Mouse (Mus musculus): ENCODE data around the gene D130043K22Rik. TPM values are rescaled to one million over a fixed set of nuclear protein-coding genes. Genes with fewer than 3 reads are reported as not detected.

Gene D130043K22Rik
- not detected in 2 replicates for total RNA-seq (2015)
- not detected in 2 replicates for total RNA-seq (2017)

DNA sequence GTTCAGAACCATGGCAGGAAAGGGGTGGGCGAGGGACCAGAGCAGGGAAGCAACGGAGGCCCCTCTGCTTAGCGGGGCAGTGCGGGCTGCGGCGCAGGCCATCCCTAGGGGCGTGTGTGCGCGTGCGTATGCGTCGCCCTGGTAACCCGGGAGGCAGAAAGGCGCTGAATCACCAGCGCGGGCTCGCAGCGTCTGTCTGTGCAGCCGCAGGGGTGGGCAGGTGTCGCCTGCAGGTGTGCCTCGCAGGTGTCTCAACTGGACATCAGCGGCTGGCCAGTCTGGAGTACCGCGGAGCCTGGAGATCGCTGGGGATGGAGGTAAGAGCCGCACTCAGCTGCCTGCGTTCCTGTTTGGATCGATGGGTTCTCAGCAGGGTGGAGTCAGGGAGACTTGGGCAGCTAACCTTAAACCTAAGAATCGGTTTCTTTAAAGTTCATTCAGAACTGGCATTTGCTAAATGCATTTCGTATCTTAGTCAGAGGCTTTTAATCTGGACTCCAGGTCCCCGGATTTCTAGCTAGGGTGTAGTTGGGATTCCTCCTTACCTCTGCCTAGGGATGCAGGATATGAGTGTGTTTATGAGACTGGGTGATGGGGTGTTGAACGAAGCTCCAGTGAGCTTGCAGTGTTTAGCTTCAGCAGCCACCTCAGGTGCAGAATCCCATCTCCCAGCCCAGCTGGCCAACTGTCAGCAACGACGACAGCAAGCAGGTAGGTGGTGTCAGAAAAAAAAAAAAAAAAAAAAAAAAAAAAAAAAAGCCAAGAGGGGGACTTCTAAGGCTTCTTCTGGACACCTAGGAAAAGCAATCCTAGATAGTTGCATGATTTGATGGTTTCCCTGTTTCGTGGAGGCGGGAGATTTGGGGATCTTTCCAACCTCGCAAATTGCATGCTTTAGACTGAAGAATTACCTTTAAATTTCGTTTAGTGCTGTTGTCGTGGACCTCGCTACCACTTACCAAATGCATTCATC is at the start of gene D130043K22Rik:
Gene D130043K22Rik, plus strand, starts transcription at position 153 of the 973 bp plus-strand sequence.
- no peak for ATAC-seq (ENCODE audit: poor library complexity, severe bottlenecking)

GRCm38 (mm10) chr13:24798686-24799085 is 46.2 kb upstream of the D130043K22Rik start:
- ATAC-seq (ENCODE audit: poor library complexity, severe bottlenecking), result no peak

- no peak for ATAC-seq (ENCODE audit: poor library complexity, severe bottlenecking)
Observed at GRCm38 (mm10) chr13:24799378-24799777, 45.6 kb upstream of the D130043K22Rik start.

DNA sequence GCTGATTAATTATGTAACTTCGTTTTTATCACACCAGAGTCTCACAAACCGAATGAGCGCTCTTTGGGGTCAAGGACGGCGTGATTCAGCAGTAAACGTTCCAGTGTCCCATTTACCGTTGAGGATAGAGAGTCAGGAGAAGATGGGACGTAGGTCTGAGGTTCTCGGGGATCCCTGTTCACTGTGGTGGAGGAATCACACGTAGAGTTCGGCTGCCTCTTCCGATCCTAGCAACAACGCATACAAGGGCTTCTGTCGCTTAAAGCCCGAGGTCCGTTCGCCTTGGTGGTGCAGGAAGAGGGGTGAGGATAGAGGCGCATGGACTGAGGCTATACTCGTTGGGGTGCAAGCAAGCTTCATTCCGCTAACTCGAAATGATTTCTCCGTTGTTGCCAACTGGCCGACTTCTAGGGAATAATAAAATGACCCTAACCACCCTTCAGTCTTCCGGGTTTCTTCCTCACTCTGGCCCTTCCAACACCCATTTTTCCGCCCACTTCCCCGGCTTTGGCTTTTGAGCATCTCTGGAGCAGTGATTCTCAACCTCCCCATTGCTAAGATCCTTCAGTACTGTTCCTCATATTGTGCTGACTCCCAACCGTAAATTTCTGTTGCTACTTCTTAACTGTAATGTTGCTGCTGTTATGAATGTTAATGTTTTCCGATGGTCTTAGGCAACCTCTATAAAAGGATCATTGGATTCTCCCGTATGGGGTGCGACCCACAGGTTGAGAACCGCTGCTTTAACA is 44.8 kb upstream of the D130043K22Rik start:
- ATAC-seq (ENCODE audit: poor library complexity, severe bottlenecking), result peak; percentile 1; the same call in 1 of the 2 replicates

- ATAC-seq (ENCODE audit: poor library complexity, severe bottlenecking), result peak; percentile 82
Observed at GRCm38 (mm10) chr13:24800674-24801307, 44.1 kb upstream of the D130043K22Rik start.

DNA sequence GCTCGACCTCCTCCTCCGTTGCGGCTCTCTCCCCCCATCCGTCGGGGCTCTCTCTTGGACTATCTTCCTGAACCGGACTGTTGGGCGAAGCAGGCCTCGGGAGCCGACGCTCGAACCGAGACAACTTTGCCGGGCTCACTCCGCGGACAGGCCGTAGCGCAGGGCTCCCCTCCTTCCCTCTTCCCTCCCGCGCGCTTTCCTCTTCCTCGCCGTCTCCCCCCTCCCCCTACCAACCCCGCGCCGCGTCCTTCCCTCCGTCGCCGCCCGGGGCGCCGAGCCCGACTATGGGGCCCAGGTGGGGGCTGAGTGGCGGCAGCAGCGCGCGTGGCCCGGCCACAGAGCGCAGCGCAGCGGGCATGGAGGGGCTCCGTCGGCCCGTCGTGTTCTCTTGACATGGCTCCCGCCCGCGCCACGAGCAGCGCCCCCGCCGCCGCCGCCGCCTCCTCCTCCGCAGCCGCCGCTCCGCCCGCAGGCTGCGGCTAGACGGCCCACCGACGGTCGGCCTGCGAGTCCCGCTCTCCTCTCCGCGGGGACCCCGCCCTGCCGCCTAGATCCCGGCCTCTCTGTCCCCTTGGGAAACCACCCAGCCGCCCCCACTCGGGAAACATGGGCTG is 43.5 kb upstream of the D130043K22Rik start, which contains the start of gene BC005537:
Gene BC005537, plus strand, starts transcription at position 350 of the 614 bp plus-strand sequence.
- peak; percentile 58 for ATAC-seq (ENCODE audit: poor library complexity, severe bottlenecking)

DNA sequence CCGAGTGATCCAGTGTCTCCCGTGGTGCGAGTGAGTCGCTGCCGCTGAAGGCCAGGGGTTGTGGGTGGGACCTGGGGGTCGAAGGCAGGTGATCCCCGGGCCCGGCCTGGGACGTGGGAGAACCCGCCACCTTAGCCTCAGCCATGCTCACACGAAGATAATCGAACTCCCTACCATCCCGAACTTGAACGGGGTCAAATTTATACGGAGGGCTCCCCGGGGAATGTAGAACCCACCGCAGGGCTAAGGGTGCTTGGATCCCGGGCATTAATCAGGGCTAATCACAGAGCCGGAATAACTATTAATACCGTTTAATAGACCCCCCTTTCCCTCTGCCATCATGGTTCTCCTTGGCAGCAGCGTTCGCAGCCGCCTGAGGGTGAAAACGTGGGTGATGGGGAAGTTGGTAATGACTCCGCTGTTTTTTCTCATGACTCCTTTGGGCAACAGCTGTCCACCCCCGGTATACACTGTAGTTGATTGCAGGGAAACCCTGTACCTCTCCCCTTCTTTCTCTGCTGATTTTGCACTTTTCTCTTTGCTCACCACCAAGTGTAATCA is 42.7 kb upstream of the D130043K22Rik start:
- peak; percentile 39 for ATAC-seq (ENCODE audit: poor library complexity, severe bottlenecking)

- no peak for ATAC-seq (ENCODE audit: poor library complexity, severe bottlenecking)
Observed at GRCm38 (mm10) chr13:24803196-24803595, 41.7 kb upstream of the D130043K22Rik start.

GRCm38 (mm10) chr13:24806079-24806478 is 38.9 kb upstream of the D130043K22Rik start:
- no peak for ATAC-seq (ENCODE audit: poor library complexity, severe bottlenecking)

DNA sequence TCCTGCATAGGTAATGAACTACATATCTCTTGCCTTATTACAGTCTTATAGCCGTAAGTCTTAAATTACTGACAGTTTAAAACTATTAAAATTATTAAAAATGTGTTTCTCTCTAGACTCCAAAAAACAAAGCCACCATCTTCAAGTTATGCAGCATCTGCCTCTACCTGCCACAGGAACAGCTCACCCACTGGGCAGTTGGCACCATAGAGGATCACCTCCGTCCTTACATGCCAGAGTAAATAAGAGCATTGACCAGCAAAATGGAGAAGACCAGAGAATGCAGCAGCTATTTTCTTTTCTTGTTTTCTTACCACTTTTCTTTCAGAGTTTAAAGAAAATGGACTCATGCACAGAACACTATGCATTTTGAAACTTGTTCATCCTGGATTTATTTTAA is 32.4 kb upstream of the D130043K22Rik start:
- ATAC-seq (ENCODE audit: poor library complexity, severe bottlenecking), result no peak

DNA sequence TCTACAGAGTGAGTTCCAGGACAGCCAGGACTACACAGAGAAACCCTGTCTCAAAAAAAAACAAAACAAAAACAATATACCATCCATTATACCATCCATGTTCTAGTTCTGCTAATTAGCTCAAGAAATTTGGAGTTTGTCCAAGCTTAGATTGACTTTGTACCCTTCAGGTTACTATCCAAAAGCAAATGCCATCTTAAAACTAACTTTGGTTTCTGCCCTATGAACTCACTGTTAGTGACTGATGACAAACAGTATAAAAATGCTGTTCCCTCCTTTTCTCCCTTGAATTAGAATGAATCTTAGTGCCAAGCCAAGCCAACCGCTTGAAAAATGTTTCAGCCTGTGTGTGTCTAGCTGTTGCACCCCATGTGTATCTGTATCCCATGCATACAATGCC is 30.3 kb upstream of the D130043K22Rik start:
- no peak for ATAC-seq (ENCODE audit: poor library complexity, severe bottlenecking)

DNA sequence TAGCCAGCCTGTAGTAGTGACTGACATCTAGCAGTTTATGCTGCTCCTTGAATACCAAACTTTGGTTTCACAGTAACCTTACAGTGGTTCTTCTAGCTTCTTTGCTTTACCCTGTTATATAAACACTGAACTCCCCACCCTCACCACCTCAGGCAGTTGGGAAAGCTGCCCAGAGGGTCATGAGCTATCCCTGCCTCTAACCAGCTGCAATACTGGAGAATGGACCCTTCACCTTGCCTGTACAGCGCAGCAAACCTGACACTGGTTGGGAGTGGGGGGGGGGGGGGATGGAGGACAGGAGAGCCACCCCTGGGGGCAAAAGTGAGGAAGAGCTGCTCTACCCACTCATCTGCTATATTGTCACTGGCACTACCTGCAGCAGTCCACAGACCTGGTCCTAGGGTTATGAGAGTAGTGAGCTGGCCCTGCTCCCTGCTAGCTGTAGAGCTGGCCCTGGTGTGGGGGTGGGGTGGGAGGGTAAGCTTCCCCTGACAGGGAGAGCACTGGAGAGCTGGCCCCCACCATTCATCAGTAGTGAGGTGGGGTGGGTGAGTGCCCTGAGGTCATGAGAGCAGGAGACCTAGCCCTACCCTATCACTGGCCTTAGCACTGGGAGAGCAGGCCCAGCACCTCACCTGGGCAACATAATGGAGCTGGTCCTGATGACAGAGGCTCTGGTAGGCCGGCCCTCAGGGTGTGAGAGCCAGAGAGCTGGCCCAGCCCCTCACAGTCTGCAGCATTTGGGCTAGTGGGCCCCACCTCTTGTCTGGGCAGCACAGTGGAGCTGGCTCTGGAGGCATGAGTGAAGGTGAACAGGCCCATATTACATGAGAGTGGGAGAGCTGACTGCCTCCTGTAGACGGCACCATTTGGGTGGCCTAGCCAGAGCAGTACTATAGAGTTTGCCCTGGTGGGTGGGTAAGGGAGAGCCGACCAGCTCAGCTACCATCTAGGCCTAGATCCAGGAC is 28.5 kb upstream of the D130043K22Rik start:
- ATAC-seq (ENCODE audit: poor library complexity, severe bottlenecking), result peak; percentile 12; the same call in 1 of the 2 replicates

DNA sequence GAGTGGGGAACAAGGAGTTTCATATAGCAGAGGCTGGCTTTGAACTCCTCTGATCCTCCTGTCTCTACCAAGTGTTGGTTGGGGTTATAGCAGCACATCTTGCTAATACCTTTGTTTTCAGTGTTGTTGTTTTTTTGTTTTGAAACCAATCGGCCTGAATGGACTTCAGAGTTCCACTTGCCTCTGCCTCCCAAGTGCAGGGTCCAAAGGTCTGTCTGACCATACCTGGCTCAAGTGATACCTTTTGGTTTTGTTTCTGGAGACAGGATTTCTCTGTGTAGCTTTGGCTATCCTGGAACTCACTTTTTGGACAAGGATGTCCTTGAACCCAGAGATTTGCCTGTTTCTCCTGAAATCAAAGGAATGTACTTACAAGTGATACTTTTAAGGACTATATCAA is 25.0 kb upstream of the D130043K22Rik start:
- ATAC-seq (ENCODE audit: poor library complexity, severe bottlenecking), result no peak

DNA sequence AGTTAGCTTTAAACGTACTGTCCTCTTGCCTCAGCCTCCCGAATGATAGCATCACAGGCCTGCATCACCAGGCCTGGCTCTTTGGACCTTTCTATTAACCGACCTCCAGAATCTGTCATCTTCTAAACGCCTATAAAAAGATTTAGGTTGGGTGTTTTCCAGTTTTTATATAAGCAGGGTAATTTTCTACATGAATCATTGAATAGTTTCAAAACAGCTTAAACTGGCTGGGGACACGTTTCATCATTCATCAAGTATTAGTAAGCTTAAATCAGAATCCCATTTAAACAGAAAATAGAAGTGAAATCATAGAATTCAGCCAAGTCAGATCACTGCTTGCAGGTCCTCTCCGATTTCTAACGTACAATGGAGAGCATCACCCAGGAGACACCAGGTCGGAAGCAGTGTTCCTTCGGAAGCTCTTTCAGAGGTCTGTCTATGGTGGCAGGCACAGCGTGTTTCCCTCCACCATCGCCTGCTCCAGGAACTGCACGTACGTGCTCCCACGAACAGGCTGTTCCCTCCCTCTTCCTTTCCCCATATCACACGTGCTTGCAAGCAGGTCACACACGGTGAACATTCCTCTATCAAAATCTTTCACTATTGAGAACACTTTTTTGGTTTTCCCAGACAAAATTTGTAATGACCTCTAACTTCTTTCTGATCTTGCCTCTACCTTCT is 22.1 kb upstream of the D130043K22Rik start:
- no peak for ATAC-seq (ENCODE audit: poor library complexity, severe bottlenecking)

GRCm38 (mm10) chr13:24824647-24825046 is 20.3 kb upstream of the D130043K22Rik start:
- no peak for ATAC-seq (ENCODE audit: poor library complexity, severe bottlenecking)

GRCm38 (mm10) chr13:24825587-24825986 is 19.3 kb upstream of the D130043K22Rik start:
- no peak for ATAC-seq (ENCODE audit: poor library complexity, severe bottlenecking)

DNA sequence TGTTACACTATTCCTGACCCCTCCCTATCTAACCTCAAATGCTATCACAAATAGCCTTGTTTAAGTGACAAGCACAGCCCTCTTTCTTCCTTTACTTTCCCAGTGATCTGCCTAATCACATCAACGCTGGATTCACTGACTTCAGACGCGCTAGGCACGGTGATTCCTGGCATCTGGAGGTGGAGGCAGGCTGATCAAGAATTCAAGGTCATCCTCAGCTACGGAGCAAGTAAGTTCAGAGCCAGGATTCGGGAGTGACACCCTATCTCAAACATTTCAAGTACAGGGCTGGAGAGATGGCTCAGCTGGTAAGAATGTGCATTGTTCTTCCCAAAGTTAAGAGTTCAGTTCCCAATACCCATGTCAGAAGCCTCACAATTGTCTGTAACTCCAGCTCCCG is 18.8 kb upstream of the D130043K22Rik start:
- no peak for ATAC-seq (ENCODE audit: poor library complexity, severe bottlenecking)

- ATAC-seq (ENCODE audit: poor library complexity, severe bottlenecking), result peak; percentile 4; the same call in 1 of the 2 replicates
Observed at GRCm38 (mm10) chr13:24830756-24831352, 14.1 kb upstream of the D130043K22Rik start.

All from megakaryocyte, adult 5-6 weeks (primary cell).